Mouse (Mus musculus) CH12.LX (cell line): ENCODE results near the gene Ccdc162. TPM values are rescaled to one million over a fixed set of nuclear protein-coding genes. Genes with fewer than 3 reads are reported as not detected.

Experiments used
- DNase-seq: peaks from one replicate; pipeline ENCODE4 v3.0.0-alpha.2; 2013; ENCODE audit errors: extremely low read depth
- H3K27ac ChIP-seq: 2 replicates; pipeline ENCODE4 v1.5.1; 2012; ENCODE audit warnings: low read depth, mild to moderate bottlenecking, control low read depth, moderate library complexity; ENCODE audit not compliant: insufficient read depth
- H3K27me3 ChIP-seq: replicated peaks from 2 replicates; pipeline ENCODE3; 2012; ENCODE audit warnings: inconsistent platforms
- H3K36me3 ChIP-seq, 2 experiments: replicated peaks in 1 of 2; 2 replicates each; pipeline versions ENCODE3 to v1.6.1; 2012; ENCODE audit warnings: inconsistent platforms in 1 of 2, low read length in 1 of 2, mild to moderate bottlenecking in 1 of 2, mixed read lengths in 1 of 2, moderate library complexity in 1 of 2; ENCODE audit not compliant: control insufficient read depth in 1 of 2, insufficient read depth in 1 of 2
- H3K4me1 ChIP-seq, 2 experiments: 2 replicates each; pipeline ENCODE4 v1.6.1; 2012; ENCODE audit warnings: inconsistent platforms in 1 of 2, moderate library complexity in 1 of 2; ENCODE audit not compliant: insufficient read depth in 2 of 2, control insufficient read depth in 1 of 2
- H3K4me2 ChIP-seq: 2 replicates; pipeline ENCODE4 v1.6.1; 2012; ENCODE audit warnings: low read depth, mild to moderate bottlenecking, control low read depth; ENCODE audit not compliant: poor library complexity, insufficient read depth, severe bottlenecking
- H3K4me3 ChIP-seq, 3 experiments: fragments of 150-350 bp in 1 of 3; sonication (generic) in 1 of 3; replicated peaks in 1 of 3; 2 replicates each; pipeline versions ENCODE3 to v1.5.1; 2011 to 2012; ENCODE audit warnings: low read depth in 2 of 3, low read length in 2 of 3, mild to moderate bottlenecking in 2 of 3, moderate library complexity in 2 of 3, control low read depth in 1 of 3, improper control_type of control experiment in 1 of 3, inconsistent platforms in 1 of 3, mixed read lengths in 1 of 3; ENCODE audit not compliant: poor library complexity in 1 of 3
- H3K79me2 ChIP-seq: replicated peaks from 2 replicates; pipeline ENCODE4 v1.6.1; 2012; ENCODE audit warnings: mild to moderate bottlenecking, moderate library complexity; ENCODE audit not compliant: control insufficient read depth, poor library complexity, insufficient read depth, severe bottlenecking; ENCODE audit errors: extremely low read depth
- H3K9ac ChIP-seq: 2 replicates; pipeline ENCODE4 v1.6.1; 2012; ENCODE audit warnings: low read depth, mild to moderate bottlenecking, control low read depth, moderate library complexity; ENCODE audit not compliant: insufficient read depth
- H3K9me3 ChIP-seq: replicated peaks from 2 replicates; pipeline ENCODE3; 2012; ENCODE audit warnings: low read length, inconsistent platforms, mixed read lengths
- BHLHE40 ChIP-seq: IDR thresholded peaks from 2 replicates; pipeline ENCODE4 v1.6.1; 2011; ENCODE audit warnings: mild to moderate bottlenecking, low read depth, low read length, improper control_type of control experiment
- CHD1 ChIP-seq: IDR thresholded peaks from 2 replicates; pipeline ENCODE4 v1.6.1; 2012; ENCODE audit warnings: low read depth, low read length, improper control_type of control experiment, inconsistent platforms
- ELF1 ChIP-seq: IDR thresholded peaks from 2 replicates; pipeline ENCODE4 v1.6.1; 2014; ENCODE audit warnings: low read depth, mild to moderate bottlenecking, inconsistent platforms, low read length, improper control_type of control experiment
- ETS1 ChIP-seq: conservative IDR thresholded peaks from 2 replicates; pipeline ENCODE4 v1.6.1; 2012; ENCODE audit warnings: low read depth, mild to moderate bottlenecking, inconsistent platforms, low read length, improper control_type of control experiment, moderate library complexity
- GABPA ChIP-seq: IDR thresholded peaks from 2 replicates; pipeline ENCODE4 v1.6.1; 2012; ENCODE audit warnings: low read depth, low read length, improper control_type of control experiment, inconsistent platforms; ENCODE audit not compliant: insufficient replicate concordance
- HCFC1 ChIP-seq: IDR thresholded peaks from 2 replicates; pipeline ENCODE4 v1.6.1; 2012; ENCODE audit warnings: low read depth, mild to moderate bottlenecking, inconsistent platforms, low read length, improper control_type of control experiment
- IRF4 ChIP-seq: IDR thresholded peaks from 2 replicates; pipeline ENCODE4 v1.6.1; 2014; ENCODE audit warnings: low read depth, mild to moderate bottlenecking, inconsistent platforms, low read length, improper control_type of control experiment
- JUN ChIP-seq: IDR thresholded peaks from 2 replicates; pipeline ENCODE4 v1.6.1; 2011; ENCODE audit warnings: low read depth, mild to moderate bottlenecking, low read length, improper control_type of control experiment, moderate library complexity; ENCODE audit not compliant: insufficient read depth
- MAFK ChIP-seq: IDR thresholded peaks from 2 replicates; pipeline ENCODE4 v1.6.1; 2011; ENCODE audit warnings: low read length, improper control_type of control experiment; ENCODE audit not compliant: insufficient replicate concordance
- MAZ ChIP-seq: IDR thresholded peaks from 2 replicates; pipeline ENCODE4 v1.6.1; 2012; ENCODE audit warnings: low read depth, mild to moderate bottlenecking, inconsistent platforms, low read length, improper control_type of control experiment, moderate library complexity
- MXI1 ChIP-seq: IDR thresholded peaks from 2 replicates; pipeline ENCODE4 v1.6.1; 2011; ENCODE audit warnings: mild to moderate bottlenecking, low read depth, low read length, improper control_type of control experiment
- MYC ChIP-seq: IDR thresholded peaks from 2 replicates; pipeline ENCODE4 v1.6.1; 2011; ENCODE audit warnings: low read depth, mild to moderate bottlenecking, improper control_type of control experiment, low read length
- NELFE ChIP-seq: IDR thresholded peaks from 2 replicates; pipeline ENCODE4 v1.6.1; 2011; ENCODE audit warnings: low read depth, low read length, improper control_type of control experiment
- NRF1 ChIP-seq: IDR thresholded peaks from 2 replicates; pipeline ENCODE4 v1.6.1; 2014; ENCODE audit warnings: low read depth, mild to moderate bottlenecking, inconsistent platforms, low read length, improper control_type of control experiment, moderate library complexity
- POLR2A ChIP-seq: IDR thresholded peaks from 2 replicates; pipeline ENCODE4 v1.6.1; 2011; ENCODE audit warnings: low read depth, mild to moderate bottlenecking, improper control_type of control experiment, low read length
- POLR2AphosphoS2 ChIP-seq: IDR thresholded peaks from 2 replicates; pipeline ENCODE4 v1.6.1; 2011; ENCODE audit warnings: low read depth, low read length, improper control_type of control experiment
- RAD21 ChIP-seq: IDR thresholded peaks from 2 replicates; pipeline ENCODE4 v1.6.1; 2011; ENCODE audit warnings: low read depth, mild to moderate bottlenecking, low read length, improper control_type of control experiment, moderate library complexity
- SIN3A ChIP-seq: IDR thresholded peaks from 2 replicates; pipeline ENCODE4 v1.6.1; 2012; ENCODE audit warnings: low read length, improper control_type of control experiment, inconsistent platforms
- TBP ChIP-seq: conservative IDR thresholded peaks from 2 replicates; pipeline ENCODE4 v1.6.1; 2011; ENCODE audit warnings: low read depth, low read length, improper control_type of control experiment
- USF1 ChIP-seq: IDR thresholded peaks from 2 replicates; pipeline ENCODE4 v1.6.1; 2014; ENCODE audit warnings: low read depth, mild to moderate bottlenecking, inconsistent platforms, low read length, improper control_type of control experiment
- USF2 ChIP-seq: conservative IDR thresholded peaks from 2 replicates; pipeline ENCODE4 v1.6.1; 2011; ENCODE audit warnings: low read depth, low read length, improper control_type of control experiment
- ZC3H11A ChIP-seq: IDR thresholded peaks from 2 replicates; pipeline ENCODE4 v1.6.1; 2012; ENCODE audit warnings: low read depth, mild to moderate bottlenecking, inconsistent platforms, low read length, improper control_type of control experiment
- ZMIZ1 ChIP-seq: IDR thresholded peaks from 2 replicates; pipeline ENCODE4 v1.6.1; 2012; ENCODE audit warnings: low read depth, mild to moderate bottlenecking, inconsistent platforms, low read length, improper control_type of control experiment
- dilution Hi-C: fragments of 300-500 bp; cut with MboI; formaldehyde crosslinking; loops from 2 replicates; pipeline ENCODE4 v1.14.3; 2020; ENCODE audit warnings: low sequenced_read_pairs; ENCODE audit not compliant: extremely low pct_unique_long_range_greater_than_20kb, extremely low pct_ligation_motif_present
- in situ Hi-C: fragments of 300-500 bp; cut with MboI; formaldehyde crosslinking; loops from 3 replicates; pipeline ENCODE4 v1.14.3; 2019; ENCODE audit warnings: low sequenced_read_pairs, low pct_ligation_motif_present, low pct_unique_long_range_greater_than_20kb, mixed read lengths
- polyA plus RNA-seq: library from polyadenylated mRNA; unstranded; fragments of >175 nt; gene quantifications from 2 replicates; pipeline ENCODE4 v1.2.1, GENCODE M21; 2012; ENCODE audit warnings: low read depth; ENCODE audit not compliant: insufficient read length
- total RNA-seq, 2 experiments: library from RNA; depleted of rRNA; stranded (reverse); fragments of 300-350 nt in 1 of 2; fragments of >200 nt in 1 of 2; gene quantifications; 2 replicates each; pipeline ENCODE4 v1.2.3; 2012 to 2014

Gene Ccdc162
- 0.59 and 0.64 TPM in 2 replicates for total RNA-seq (2012; rRNA removed)
- 1.3 and 1.5 TPM in 2 replicates for total RNA-seq (2014; rRNA removed)
- polyA plus RNA-seq = 1.1 and 1.3 TPM in 2 replicates

GRCm38 (mm10) chr10:41716029-41716897, at the start of gene Ccdc162:
Gene Ccdc162, minus strand, starts transcription at chr10:41716634.
- in situ Hi-C loops = loop anchor here (25.0 kb wide), 1 partner anchor 296 kb away; the partner anchor contains the start of gene Armc2
- H3K27me3 ChIP-seq = no peaks in the 10 kb centered on the region
- no peak within 1 kb of the TSS for H3K27ac ChIP-seq
- no peak within 1 kb of the TSS for H3K4me3 ChIP-seq
- no peaks in the 10 kb centered on the region for H3K79me2 ChIP-seq
- dilution Hi-C loops = no loop called here
- peaks cover 0 to 13% of the 10 kb centered on the region in 2 experiments; a peak in 2 of 4 replicates for H3K4me1 ChIP-seq
- no peak for DNase-seq
- TF ChIP-seq NRF1 = no peak
- no peak for TF ChIP-seq SIN3A
- no peak for TF ChIP-seq MAZ
- TF ChIP-seq USF2 = no peak
- no peak for TF ChIP-seq POLR2A
- TF ChIP-seq ETS1 = no peak
- TF ChIP-seq GABPA = no peak
- TF ChIP-seq NELFE = no peak
- TF ChIP-seq ZC3H11A = no peak
- no peak for TF ChIP-seq JUN
- TF ChIP-seq BHLHE40 = no peak
- no peak for TF ChIP-seq POLR2AphosphoS2
- no peak for TF ChIP-seq MXI1
- no peak for TF ChIP-seq TBP
- no peak within 1 kb of the TSS for H3K4me2 ChIP-seq
- H3K9ac ChIP-seq = no peak within 1 kb of the TSS
- H3K36me3 ChIP-seq = peaks cover 4 to 24% of the 10 kb centered on the region in 2 experiments
- H3K9me3 ChIP-seq = no peaks in the 10 kb centered on the region

- in situ Hi-C loops = no loop called here
Measured at GRCm38 (mm10) chr10:41765586-41765985, 49.2 kb upstream of the Ccdc162 start.

More at GRCm38 (mm10) chr10:41765586-41765985, 49.2 kb upstream of the Ccdc162 start:
- Histone ChIP-seq H3K27me3 (no peaks in the 10 kb centered on the region), H3K27ac (no peak overlapping the region), H3K4me3 (no peak overlapping the region), H3K79me2 (0 out of 2 replicates have a peak, but pooled peaks cover 3% of the 10 kb centered on the region), H3K9ac (no peak overlapping the region), H3K4me1 (peaks cover 2 to 17% of the 10 kb centered on the region in 2 experiments; a peak in 3 of 4 replicates), H3K9me3 (no peaks in the 10 kb centered on the region), H3K4me2 (no peak overlapping the region), H3K36me3 (peaks cover 0 to 15% of the 10 kb centered on the region in 2 experiments)
- no peak for DNase-seq
- dilution Hi-C loops = no loop called here
- TF ChIP-seq MAZ (no peak), IRF4 (no peak), NELFE (no peak), USF1 (no peak), USF2 (no peak), RAD21 (no peak), CHD1 (no peak), MYC (no peak), ZMIZ1 (no peak), JUN (no peak), MXI1 (no peak), ELF1 (no peak), HCFC1 (no peak), GABPA (no peak), TBP (no peak), MAFK (no peak), NRF1 (no peak)
